Mouse (Mus musculus) thymus, adult 2 months (tissue): Measurements from ENCODE around the gene Rinl.

Source experiments
- CTCF ChIP-seq: fragments of 200-500 bp; IDR thresholded peaks from 2 replicates; pipeline ENCODE4 v1.5.1; 2012; ENCODE audit warnings: mild to moderate bottlenecking, control low read depth, low read length, moderate library complexity, borderline replicate concordance; ENCODE audit not compliant: control insufficient read depth, poor library complexity, insufficient read depth; ENCODE audit errors: extremely low read depth
- POLR2A ChIP-seq: fragments of 200-500 bp; IDR thresholded peaks from 2 replicates; pipeline ENCODE4 v1.6.1; 2012; ENCODE audit warnings: mild to moderate bottlenecking, low read length, control low read depth, moderate library complexity; ENCODE audit not compliant: control insufficient read depth, poor library complexity, insufficient read depth; ENCODE audit errors: extremely low read depth

- TF ChIP-seq POLR2A, result no peak
- no peak for TF ChIP-seq CTCF
Measured at GRCm38 (mm10) chr7:28771867-28772266, 16.9 kb upstream of the Rinl start.
